Mouse (Mus musculus): ENCODE measurements at regions not wholly inside any gene's neighbourhood (a gene's known extent, or its start where the extent isn't known, plus 50 kb on each side); places are given as distances from the start of the nearest gene placed in this dataset.

- no peaks in the 10 kb centered on the region for H3K79me2 ChIP-seq (ENCODE audit: control insufficient read depth, insufficient read depth, low read length)
- H3K36me3 ChIP-seq (ENCODE audit: control insufficient read depth, insufficient read depth, low read length): no peaks in the 10 kb centered on the region
- H3K4me3 ChIP-seq (ENCODE audit: insufficient read depth, low read depth, low read length): no peak overlapping the region
- H3K9ac ChIP-seq (ENCODE audit: low read depth, low read length): no peak overlapping the region
- no peak overlapping the region for H3K27ac ChIP-seq (replicated peaks; ENCODE audit: insufficient read depth, low read depth, low read length)
- H3K4me1 ChIP-seq (ENCODE audit: control insufficient read depth, insufficient read depth, low read length): no peaks in the 10 kb centered on the region
- no peaks in the 10 kb centered on the region for H3K27me3 ChIP-seq (ENCODE audit: control insufficient read depth, insufficient read depth, low read length)
- no peak for TF ChIP-seq POLR2A (IDR thresholded peaks at IDR 0.05; ENCODE audit: extremely low read depth, insufficient read depth, low read length)
- no peak for TF ChIP-seq CTCF (IDR thresholded peaks at IDR 0.05; ENCODE audit: low read depth, low read length)
- 83% methylated on average over 13 of the region's 13 CpGs for WGBS
- DNase-seq (ENCODE audit: extremely low read depth, low read depth, low spot score): no peak
These were observed 78.5 kb downstream of the Spata18 start for GRCm38 (mm10) chr5:73729646-73730045.

- no peak overlapping the region for H3K27ac ChIP-seq (replicated peaks; ENCODE audit: insufficient read depth, low read depth, low read length)
- WGBS: 87% methylated on average over 9 of the region's 9 CpGs
- no peak for DNase-seq (ENCODE audit: extremely low read depth, low read depth, low spot score)
- H3K4me1 ChIP-seq (ENCODE audit: control insufficient read depth, insufficient read depth, low read length): no peaks in the 10 kb centered on the region
- no peaks in the 10 kb centered on the region for H3K36me3 ChIP-seq (ENCODE audit: control insufficient read depth, insufficient read depth, low read length)
- no peak overlapping the region for H3K9ac ChIP-seq (ENCODE audit: low read depth, low read length)
- no peaks in the 10 kb centered on the region for H3K27me3 ChIP-seq (ENCODE audit: control insufficient read depth, insufficient read depth, low read length)
- no peak for TF ChIP-seq CTCF (IDR thresholded peaks at IDR 0.05; ENCODE audit: low read depth, low read length)
- H3K79me2 ChIP-seq (ENCODE audit: control insufficient read depth, insufficient read depth, low read length): no peaks in the 10 kb centered on the region
- H3K4me3 ChIP-seq (ENCODE audit: insufficient read depth, low read depth, low read length): no peak overlapping the region
These were observed 80.2 kb downstream of the Spata18 start for GRCm38 (mm10) chr5:73731423-73731822.

- TF ChIP-seq POLR2A (IDR thresholded peaks at IDR 0.05; ENCODE audit: extremely low read depth, insufficient read depth, low read length): no peak
- TF ChIP-seq CTCF (IDR thresholded peaks at IDR 0.05; ENCODE audit: low read depth, low read length): no peak
- no peak overlapping the region for H3K4me3 ChIP-seq (ENCODE audit: insufficient read depth, low read depth, low read length)
- 63% methylated on average over 9 of the region's 9 CpGs for WGBS
- no peak overlapping the region for H3K27ac ChIP-seq (replicated peaks; ENCODE audit: insufficient read depth, low read depth, low read length)
- H3K4me1 ChIP-seq (ENCODE audit: control insufficient read depth, insufficient read depth, low read length): no peaks in the 10 kb centered on the region
- H3K79me2 ChIP-seq (ENCODE audit: control insufficient read depth, insufficient read depth, low read length): no peaks in the 10 kb centered on the region
- no peaks in the 10 kb centered on the region for H3K27me3 ChIP-seq (ENCODE audit: control insufficient read depth, insufficient read depth, low read length)
- DNase-seq (ENCODE audit: extremely low read depth, low read depth, low spot score): no peak
- H3K36me3 ChIP-seq (ENCODE audit: control insufficient read depth, insufficient read depth, low read length): no peaks in the 10 kb centered on the region
- H3K9ac ChIP-seq (ENCODE audit: low read depth, low read length): no peak overlapping the region
These were observed 80.9 kb downstream of the Spata18 start for GRCm38 (mm10) chr5:73731991-73732565.

- H3K27ac ChIP-seq (replicated peaks; ENCODE audit: insufficient read depth, low read depth, low read length): no peak overlapping the region
- no peaks in the 10 kb centered on the region for H3K36me3 ChIP-seq (ENCODE audit: control insufficient read depth, insufficient read depth, low read length)
- DNase-seq (ENCODE audit: extremely low read depth, low read depth, low spot score): no peak
- TF ChIP-seq POLR2A (IDR thresholded peaks at IDR 0.05; ENCODE audit: extremely low read depth, insufficient read depth, low read length) (no peak), CTCF (IDR thresholded peaks at IDR 0.05; ENCODE audit: low read depth, low read length) (no peak)
- H3K27me3 ChIP-seq (ENCODE audit: control insufficient read depth, insufficient read depth, low read length): no peaks in the 10 kb centered on the region
- H3K79me2 ChIP-seq (ENCODE audit: control insufficient read depth, insufficient read depth, low read length): no peaks in the 10 kb centered on the region
- no peak overlapping the region for H3K9ac ChIP-seq (ENCODE audit: low read depth, low read length)
- no peaks in the 10 kb centered on the region for H3K4me1 ChIP-seq (ENCODE audit: control insufficient read depth, insufficient read depth, low read length)
- H3K4me3 ChIP-seq (ENCODE audit: insufficient read depth, low read depth, low read length): no peak overlapping the region
- WGBS: 88% methylated on average over 3 of the region's 3 CpGs
These were observed 89.6 kb downstream of the Spata18 start for GRCm38 (mm10) chr5:73740766-73741165.

GRCm38 (mm10) chr5:73741441-73741840 lies 90.3 kb downstream of the Spata18 start:
- Histone ChIP-seq H3K36me3 (ENCODE audit: control insufficient read depth, insufficient read depth, low read length) (no peaks in the 10 kb centered on the region), H3K27me3 (ENCODE audit: control insufficient read depth, insufficient read depth, low read length) (no peaks in the 10 kb centered on the region), H3K27ac (replicated peaks; ENCODE audit: insufficient read depth, low read depth, low read length) (no peak overlapping the region), H3K79me2 (ENCODE audit: control insufficient read depth, insufficient read depth, low read length) (no peaks in the 10 kb centered on the region), H3K4me3 (ENCODE audit: insufficient read depth, low read depth, low read length) (no peak overlapping the region), H3K4me1 (ENCODE audit: control insufficient read depth, insufficient read depth, low read length) (no peaks in the 10 kb centered on the region), H3K9ac (ENCODE audit: low read depth, low read length) (no peak overlapping the region)
- TF ChIP-seq CTCF (IDR thresholded peaks at IDR 0.05; ENCODE audit: low read depth, low read length) (no peak), POLR2A (IDR thresholded peaks at IDR 0.05; ENCODE audit: extremely low read depth, insufficient read depth, low read length) (no peak)
- no peak for DNase-seq (ENCODE audit: extremely low read depth, low read depth, low spot score)
- WGBS: 93% methylated on average over 11 of the region's 11 CpGs

- H3K27ac ChIP-seq (replicated peaks; ENCODE audit: insufficient read depth, low read depth, low read length): no peak overlapping the region
These were observed 92.8 kb downstream of the Spata18 start for GRCm38 (mm10) chr5:73743953-73744352.

More at GRCm38 (mm10) chr5:73743953-73744352, 92.8 kb downstream of the Spata18 start:
- H3K27me3 ChIP-seq (ENCODE audit: control insufficient read depth, insufficient read depth, low read length): no peaks in the 10 kb centered on the region
- H3K9ac ChIP-seq (ENCODE audit: low read depth, low read length): no peak overlapping the region
- no peak for TF ChIP-seq POLR2A (IDR thresholded peaks at IDR 0.05; ENCODE audit: extremely low read depth, insufficient read depth, low read length)
- no peak for TF ChIP-seq CTCF (IDR thresholded peaks at IDR 0.05; ENCODE audit: low read depth, low read length)
- H3K4me1 ChIP-seq (ENCODE audit: control insufficient read depth, insufficient read depth, low read length): no peaks in the 10 kb centered on the region
- no peak for DNase-seq (ENCODE audit: extremely low read depth, low read depth, low spot score)
- no peaks in the 10 kb centered on the region for H3K36me3 ChIP-seq (ENCODE audit: control insufficient read depth, insufficient read depth, low read length)
- H3K79me2 ChIP-seq (ENCODE audit: control insufficient read depth, insufficient read depth, low read length): no peaks in the 10 kb centered on the region
- H3K4me3 ChIP-seq (ENCODE audit: insufficient read depth, low read depth, low read length): no peak overlapping the region
- WGBS: 82% methylated on average over 1 of the region's 1 CpGs

Measured in liver, adult 2 months (tissue).